Mouse (Mus musculus): Measurements from ENCODE around the gene Trim17. TPM values are rescaled to one million over a fixed set of nuclear protein-coding genes. Genes with fewer than 3 reads are reported as not detected.

The Trim17 gene
- polyA plus RNA-seq, 1 experiment from 2014 or later, result 0.62 TPM

DNA sequence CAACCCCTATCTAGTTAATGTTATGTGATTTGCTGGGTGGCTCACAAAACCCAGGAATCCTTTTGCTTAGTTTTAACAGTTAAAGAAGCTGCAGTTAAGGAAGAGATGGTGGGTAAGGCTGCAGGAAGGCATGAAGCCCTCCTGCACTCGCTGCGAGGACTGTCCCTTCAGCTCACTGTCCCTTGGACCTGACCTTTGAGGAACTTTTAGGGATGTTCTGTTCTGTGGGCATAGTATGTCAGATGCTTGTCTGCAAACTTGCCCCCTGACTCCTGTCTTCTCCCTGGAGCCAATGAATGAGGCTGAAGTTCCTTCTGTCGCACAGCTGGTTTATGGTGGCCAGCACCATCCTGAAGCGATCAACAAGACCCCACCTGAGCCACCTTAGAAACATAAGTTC, 34.7 kb downstream of the Trim17 start:
- no peak overlapping the region for H3K9ac ChIP-seq (replicated peaks; ENCODE audit: low read depth)

DNA sequence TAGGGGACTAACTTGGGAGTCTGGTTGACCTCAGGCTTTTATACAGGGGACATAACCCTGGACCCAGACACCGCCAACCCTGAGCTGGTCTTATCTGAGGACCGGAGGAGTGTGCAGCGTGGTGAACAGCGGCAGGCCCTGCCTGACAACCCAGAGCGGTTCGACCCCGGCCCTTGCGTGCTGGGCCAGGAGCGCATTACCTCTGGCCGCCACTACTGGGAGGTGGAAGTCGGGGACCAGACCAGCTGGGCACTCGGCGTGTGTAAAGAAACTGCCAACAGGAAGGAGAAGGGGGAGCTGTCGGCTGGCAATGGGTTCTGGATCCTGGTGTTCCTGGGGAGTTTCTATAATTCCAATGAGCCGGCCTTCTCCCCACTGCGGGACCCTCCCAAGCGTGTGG, 35.7 kb downstream of the Trim17 start:
- 88% methylated on average over 17 of the region's 17 CpGs for WGBS
- Histone ChIP-seq H3K9ac (replicated peaks; ENCODE audit: low read depth) (no peak overlapping the region), H3K36me3 (ENCODE audit: insufficient read depth, low read length) (peaks cover 16% of the 10 kb centered on the region), H3K4me3 (ENCODE audit: low read depth, low read length) (no peak overlapping the region), H3K4me1 (ENCODE audit: insufficient read depth, low read depth, low read length) (no peaks in the 10 kb centered on the region), H3K27me3 (replicated peaks; ENCODE audit: insufficient read depth, low read length) (peaks cover 3% of the 10 kb centered on the region; the same call in 1 of the 2 replicates), H3K27ac (ENCODE audit: low read length) (no peak overlapping the region), H3K4me2 (replicated peaks; ENCODE audit: low read depth, low read length) (no peak overlapping the region), H3K9me3 (ENCODE audit: low read length) (no peaks in the 10 kb centered on the region)
- DNase-seq (ENCODE audit: low spot score) (no peak), ATAC-seq (no peak)
- TF ChIP-seq CTCF (IDR thresholded peaks at IDR 0.05) (no peak), EP300 (IDR thresholded peaks at IDR 0.05) (no peak)

More for the DNA sequence above, 34.7 kb downstream of the Trim17 start:
- DNase-seq (ENCODE audit: low spot score) (no peak), ATAC-seq (no peak)
- H3K4me3 ChIP-seq (ENCODE audit: low read depth, low read length), result no peak overlapping the region
- no peaks in the 10 kb centered on the region for H3K9me3 ChIP-seq (ENCODE audit: low read length)
- H3K27ac ChIP-seq (ENCODE audit: low read length), result no peak overlapping the region
- H3K36me3 ChIP-seq (ENCODE audit: insufficient read depth, low read length), result peaks cover 22% of the 10 kb centered on the region
- no peak overlapping the region for H3K4me2 ChIP-seq (replicated peaks; ENCODE audit: low read depth, low read length)
- WGBS, result 96% methylated on average over 4 of the region's 4 CpGs
- no peaks in the 10 kb centered on the region for H3K27me3 ChIP-seq (replicated peaks; ENCODE audit: insufficient read depth, low read length)
- H3K4me1 ChIP-seq (ENCODE audit: insufficient read depth, low read depth, low read length), result no peaks in the 10 kb centered on the region
- no peak for TF ChIP-seq EP300 (IDR thresholded peaks at IDR 0.05)
- TF ChIP-seq CTCF (IDR thresholded peaks at IDR 0.05), result no peak

- no peaks in the 10 kb centered on the region for H3K9me3 ChIP-seq (ENCODE audit: low read length)
Observed at GRCm38 (mm10) chr11:58990794-58991193, 36.3 kb downstream of the Trim17 start.

DNA sequence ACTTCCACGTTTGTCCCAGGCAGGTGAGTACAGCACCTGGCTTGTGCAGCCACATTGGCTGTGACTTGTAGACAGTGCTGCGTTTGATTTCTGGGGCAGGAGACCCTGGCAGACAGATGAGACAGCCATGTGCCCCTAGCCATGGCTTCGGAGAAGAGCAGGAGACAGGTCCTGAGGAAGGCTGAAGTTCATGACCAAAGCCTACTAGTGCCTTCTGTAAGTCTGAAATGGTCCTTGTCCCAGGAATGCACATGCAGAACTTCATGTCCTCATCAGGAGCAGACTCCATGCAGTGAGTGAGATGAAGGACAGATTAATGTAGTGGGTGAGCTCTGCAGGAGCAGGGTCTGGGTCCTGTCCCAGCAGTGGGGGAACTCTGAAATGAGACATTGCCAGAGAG, 37.4 kb downstream of the Trim17 start:
- no peaks in the 10 kb centered on the region for H3K9me3 ChIP-seq (ENCODE audit: low read length)
- peaks cover 4% of the 10 kb centered on the region; the same call in 1 of the 2 replicates for H3K27me3 ChIP-seq (replicated peaks; ENCODE audit: insufficient read depth, low read length)
- no peak overlapping the region for H3K27ac ChIP-seq (ENCODE audit: low read length)
- DNase-seq (ENCODE audit: low spot score) (no peak), ATAC-seq (no peak)
- no peak overlapping the region for H3K4me2 ChIP-seq (replicated peaks; ENCODE audit: low read depth, low read length)
- H3K36me3 ChIP-seq (ENCODE audit: insufficient read depth, low read length), result peaks cover 4% of the 10 kb centered on the region; the same call in 1 of the 2 replicates
- WGBS, result 77% methylated on average over 3 of the region's 3 CpGs
- no peak overlapping the region for H3K9ac ChIP-seq (replicated peaks; ENCODE audit: low read depth)
- H3K4me3 ChIP-seq (ENCODE audit: low read depth, low read length), result no peak overlapping the region
- H3K4me1 ChIP-seq (ENCODE audit: insufficient read depth, low read depth, low read length), result no peaks in the 10 kb centered on the region
- TF ChIP-seq EP300 (IDR thresholded peaks at IDR 0.05) (no peak), CTCF (IDR thresholded peaks at IDR 0.05) (no peak)

More at GRCm38 (mm10) chr11:58990794-58991193, 36.3 kb downstream of the Trim17 start:
- peaks cover 4% of the 10 kb centered on the region; the same call in 1 of the 2 replicates for H3K27me3 ChIP-seq (replicated peaks; ENCODE audit: insufficient read depth, low read length)
- no peak for DNase-seq (ENCODE audit: low spot score)
- TF ChIP-seq CTCF (IDR thresholded peaks at IDR 0.05) (no peak), EP300 (IDR thresholded peaks at IDR 0.05) (no peak)
- no peak overlapping the region for H3K9ac ChIP-seq (replicated peaks; ENCODE audit: low read depth)
- ATAC-seq, result no peak
- H3K36me3 ChIP-seq (ENCODE audit: insufficient read depth, low read length), result peaks cover 12% of the 10 kb centered on the region
- no peak overlapping the region for H3K27ac ChIP-seq (ENCODE audit: low read length)
- no peaks in the 10 kb centered on the region for H3K4me1 ChIP-seq (ENCODE audit: insufficient read depth, low read depth, low read length)
- H3K4me3 ChIP-seq (ENCODE audit: low read depth, low read length), result no peak overlapping the region
- H3K4me2 ChIP-seq (replicated peaks; ENCODE audit: low read depth, low read length), result no peak overlapping the region
- WGBS, result 60% methylated on average over 9 of the region's 9 CpGs

- H3K4me2 ChIP-seq (replicated peaks; ENCODE audit: low read depth, low read length), result no peak overlapping the region
- no peaks in the 10 kb centered on the region for H3K4me1 ChIP-seq (ENCODE audit: insufficient read depth, low read depth, low read length)
- peaks cover 4% of the 10 kb centered on the region; the same call in 1 of the 2 replicates for H3K36me3 ChIP-seq (ENCODE audit: insufficient read depth, low read length)
- WGBS, result 62% methylated on average over 6 of the region's 6 CpGs
- DNase-seq (ENCODE audit: low spot score) (no peak), ATAC-seq (no peak)
- no peaks in the 10 kb centered on the region for H3K9me3 ChIP-seq (ENCODE audit: low read length)
- no peak overlapping the region for H3K9ac ChIP-seq (replicated peaks; ENCODE audit: low read depth)
- no peak overlapping the region for H3K4me3 ChIP-seq (ENCODE audit: low read depth, low read length)
- H3K27me3 ChIP-seq (replicated peaks; ENCODE audit: insufficient read depth, low read length), result peaks cover 4% of the 10 kb centered on the region; the same call in 1 of the 2 replicates
- no peak for TF ChIP-seq EP300 (IDR thresholded peaks at IDR 0.05)
- no peak for TF ChIP-seq CTCF (IDR thresholded peaks at IDR 0.05)
- no peak overlapping the region for H3K27ac ChIP-seq (ENCODE audit: low read length)
Observed at GRCm38 (mm10) chr11:58993091-58993670, 38.7 kb downstream of the Trim17 start.

GRCm38 (mm10) chr11:58994337-58994826, 39.9 kb downstream of the Trim17 start:
- Histone ChIP-seq H3K4me3 (ENCODE audit: low read depth, low read length) (peak overlapping the region; percentile 14; the same call in 1 of the 2 replicates), H3K4me2 (replicated peaks; ENCODE audit: low read depth, low read length) (peak overlapping the region; percentile 53), H3K27ac (ENCODE audit: low read length) (no peak overlapping the region), H3K4me1 (ENCODE audit: insufficient read depth, low read depth, low read length) (no peaks in the 10 kb centered on the region), H3K27me3 (replicated peaks; ENCODE audit: insufficient read depth, low read length) (peaks cover 4% of the 10 kb centered on the region; the same call in 1 of the 2 replicates), H3K36me3 (ENCODE audit: insufficient read depth, low read length) (peaks cover 4% of the 10 kb centered on the region; the same call in 1 of the 2 replicates), H3K9me3 (ENCODE audit: low read length) (no peaks in the 10 kb centered on the region), H3K9ac (replicated peaks; ENCODE audit: low read depth) (no peak overlapping the region)
- TF ChIP-seq CTCF (IDR thresholded peaks at IDR 0.05), result peak; percentile 51
- no peak for TF ChIP-seq EP300 (IDR thresholded peaks at IDR 0.05)
- ATAC-seq (peak; percentile 87), DNase-seq (ENCODE audit: low spot score) (peak; percentile 81)
- WGBS, result 2% methylated on average over 28 of the region's 35 CpGs

Measured in lung, postnatal 0 days (tissue).